Mouse (Mus musculus): ENCODE results near the gene Gm20388.

DNA sequence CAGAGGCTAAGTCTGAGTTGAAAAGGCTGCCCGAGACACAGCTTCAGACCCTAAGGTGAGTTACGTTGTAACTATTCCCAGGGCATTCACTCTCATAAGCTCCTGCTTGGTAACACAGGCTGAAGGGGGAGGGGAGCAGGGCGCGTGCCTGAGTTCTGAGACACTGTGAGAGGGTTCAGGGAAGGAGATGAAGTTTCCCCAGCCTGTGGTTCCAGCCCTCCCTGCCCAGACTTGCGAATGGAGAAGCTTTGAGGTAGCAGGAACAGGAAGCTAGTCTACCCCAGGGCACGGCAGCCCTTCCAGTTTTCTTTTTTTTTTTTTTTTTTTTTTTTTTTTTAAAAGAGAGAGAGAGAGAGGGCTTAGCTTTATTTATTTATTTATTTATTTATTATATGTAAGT lies 1950.6 kb downstream of the Gm20388 start:
- TF ChIP-seq CTCF (IDR thresholded peaks at IDR 0.05; ENCODE audit: control insufficient read depth, insufficient read depth, low read length) (no peak), POLR2A (IDR thresholded peaks at IDR 0.05; ENCODE audit: borderline replicate concordance, control insufficient read depth, low read depth, low read length) (no peak)

Data from bone marrow, adult 2 months (tissue).